Mouse (Mus musculus) right cerebral cortex, postnatal 10 days (tissue): ENCODE measurements around the gene Nup188.

Experiments
- DNase-seq, 2 experiments: peaks; one replicate each; pipeline ENCODE4 v3.0.0; 2021; ENCODE audit warnings: low spot score in 2 of 2

The Nup188 gene

DNA sequence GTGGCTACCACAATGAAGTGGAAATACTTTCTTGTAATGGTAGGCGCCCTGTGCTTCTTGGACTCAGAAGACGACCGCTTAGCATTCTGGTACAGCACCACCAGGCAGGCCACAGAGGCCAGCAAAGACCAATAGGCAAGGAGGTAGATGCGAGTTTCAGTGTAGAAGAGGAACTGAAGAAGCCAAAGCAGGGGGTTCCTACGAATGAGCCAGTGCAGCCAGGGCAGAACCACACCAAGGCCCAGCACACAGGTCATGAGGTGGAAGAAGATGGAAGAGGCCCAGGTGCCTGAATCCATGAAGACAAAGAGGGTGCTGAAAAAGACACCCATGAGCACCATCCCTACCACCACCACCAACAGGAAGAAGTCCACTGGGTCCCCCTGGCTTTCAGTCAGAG, 1.2 kb upstream of the Nup188 start:
- no peak for DNase-seq

DNA sequence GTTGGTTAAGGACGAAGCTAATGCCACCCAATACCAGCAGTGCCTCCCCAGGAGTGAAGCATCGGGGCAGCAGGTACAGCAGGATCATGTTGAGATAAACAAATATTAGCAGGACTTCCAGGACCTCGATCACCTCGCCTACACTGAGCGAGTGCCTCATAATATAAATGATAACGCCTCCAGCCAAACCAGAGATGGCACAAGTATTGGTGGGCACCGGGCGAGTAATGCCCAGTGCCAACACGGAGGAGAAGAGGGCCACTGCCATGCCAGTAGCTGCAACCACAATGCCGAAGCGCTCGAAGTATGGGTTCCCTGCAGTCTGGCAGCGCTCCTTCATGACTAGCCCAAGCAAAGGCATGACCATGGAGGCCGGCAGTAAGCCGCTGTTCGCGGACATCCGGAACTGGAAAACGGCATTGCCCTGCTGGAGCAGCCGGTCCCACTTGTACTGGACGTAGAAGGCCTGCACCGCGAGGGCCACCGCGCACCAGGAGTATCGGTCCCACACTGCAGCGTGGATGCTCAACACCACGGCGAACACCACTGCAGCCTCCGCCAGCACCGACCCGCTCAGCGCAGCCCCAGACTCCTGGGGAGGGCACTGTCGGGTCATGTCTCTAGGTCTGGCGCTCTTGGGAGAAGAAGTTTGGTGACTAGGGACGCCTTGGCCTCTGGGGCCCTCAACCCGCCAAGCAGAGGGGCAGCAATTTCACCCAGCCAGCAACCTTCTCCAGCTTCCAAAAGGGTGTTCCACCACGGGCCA, 598 bp upstream of the Nup188 start:
- DNase-seq, result peak; percentile 38 to 42

DNA sequence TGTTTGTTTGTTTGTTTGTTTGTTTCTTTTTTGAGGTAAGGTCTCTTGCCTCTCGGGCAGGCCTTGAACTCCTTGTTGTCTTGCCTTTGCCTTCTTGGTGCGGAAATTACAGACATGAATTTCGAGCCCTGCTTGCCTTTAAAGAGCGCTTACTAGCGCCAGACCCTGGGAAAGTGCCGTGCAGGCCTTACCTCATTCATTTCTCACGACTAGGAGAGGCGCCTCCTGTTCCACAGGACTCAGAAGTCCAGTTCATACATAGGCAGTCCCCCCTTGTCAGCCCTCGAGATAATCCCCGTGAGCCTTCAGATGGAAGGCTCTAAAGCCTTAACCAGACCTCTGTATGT, 803 bp downstream of the Nup188 start:
- no peak for DNase-seq

DNA sequence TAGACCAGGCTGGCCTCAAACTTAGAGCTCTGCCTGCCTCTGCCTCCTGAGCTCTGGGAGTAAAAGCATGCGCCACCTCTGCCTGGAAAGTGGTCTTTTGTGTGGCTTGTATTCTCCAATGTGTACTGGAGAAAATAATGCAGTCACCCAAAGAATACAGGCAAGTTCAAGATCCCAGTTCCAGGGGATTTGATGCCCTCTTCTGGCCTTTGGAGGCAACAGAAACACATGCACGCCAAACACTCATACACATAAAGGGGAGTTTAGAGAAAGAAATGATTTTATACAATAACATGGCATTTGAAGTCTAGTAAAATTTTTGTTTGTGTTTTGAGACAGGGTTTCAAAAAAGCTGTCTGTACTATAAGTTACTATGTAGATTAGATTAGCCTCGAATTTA, 13.3 kb downstream of the Nup188 start:
- DNase-seq, result no peak

DNA sequence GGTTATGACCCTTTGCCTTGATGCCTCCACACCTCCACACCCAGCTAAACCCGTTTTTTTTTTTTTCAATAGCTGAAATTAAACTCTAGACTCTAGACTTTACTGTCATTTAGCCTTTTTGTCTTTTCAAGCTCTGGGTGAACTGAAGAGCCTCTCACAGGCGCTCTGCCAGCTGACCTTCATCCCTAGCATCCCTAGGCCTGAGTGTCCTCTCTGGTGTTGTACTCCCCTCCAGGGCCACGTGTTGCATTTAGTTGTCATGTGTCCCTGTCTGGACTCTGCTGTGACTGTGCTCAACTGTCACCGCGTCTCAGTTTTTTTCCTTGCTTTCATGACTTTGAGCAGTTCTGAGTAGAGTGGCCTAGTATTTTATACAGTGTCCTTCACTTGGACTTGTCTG, 13.8 kb downstream of the Nup188 start:
- DNase-seq, result no peak

DNA sequence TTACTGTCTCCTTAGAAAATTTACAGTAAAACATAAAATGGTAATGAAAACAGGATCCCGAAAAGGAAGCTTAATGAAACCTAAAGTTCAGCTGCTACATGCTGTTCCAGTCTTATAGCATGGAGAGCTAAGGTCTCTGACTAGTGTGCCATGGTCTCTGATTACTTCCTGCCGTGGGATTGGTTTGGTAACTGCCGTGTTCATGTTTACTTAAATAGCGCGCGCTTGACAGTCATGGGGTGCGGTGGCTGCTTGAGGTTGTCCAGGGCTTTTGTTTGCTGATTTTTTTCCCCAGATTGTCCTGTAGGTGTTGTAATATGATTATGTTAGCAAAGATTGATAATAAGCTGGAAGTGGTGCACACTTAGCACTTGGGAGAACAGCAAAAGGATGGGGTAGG, 19.9 kb downstream of the Nup188 start:
- no peak for DNase-seq

DNA sequence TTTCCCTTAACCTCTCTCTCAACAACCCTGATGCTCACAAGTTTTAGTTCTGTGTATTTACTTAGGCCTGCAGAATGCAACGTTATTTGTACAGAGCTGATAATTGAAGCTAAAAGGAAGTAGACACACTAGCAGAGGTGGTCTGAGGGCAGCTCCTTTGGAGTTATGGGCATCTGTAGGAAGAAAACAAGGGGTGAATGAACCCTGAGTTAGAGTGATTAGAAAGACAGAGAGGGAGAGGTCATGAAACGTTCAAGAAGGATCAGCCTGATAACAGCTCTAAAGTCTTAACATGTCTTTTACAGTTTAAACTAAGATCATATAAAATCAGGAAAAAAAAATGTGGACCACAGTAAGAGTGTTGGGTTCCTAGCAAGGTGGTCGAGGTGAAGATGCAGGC, 23.2 kb downstream of the Nup188 start:
- DNase-seq, result no peak

DNA sequence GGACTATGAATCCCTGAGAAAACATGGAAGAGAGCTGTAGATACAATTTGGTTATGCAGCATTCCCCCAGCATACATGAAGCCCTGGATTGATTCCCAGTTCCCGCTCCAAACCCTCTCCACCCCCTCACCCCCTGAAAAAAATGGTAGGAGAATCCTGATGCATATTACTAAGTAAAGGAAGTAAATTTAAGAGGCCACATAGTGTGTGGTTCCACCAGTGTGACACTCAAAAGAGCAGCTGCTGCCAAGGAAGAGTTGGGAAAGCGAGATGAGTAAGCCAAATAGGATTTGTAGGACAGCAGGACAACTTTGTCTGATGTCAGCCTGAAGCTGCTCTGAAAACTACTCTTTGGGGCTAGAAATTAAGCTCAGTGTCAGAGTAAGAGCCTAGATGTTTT, 25.3 kb downstream of the Nup188 start:
- no peak for DNase-seq

DNA sequence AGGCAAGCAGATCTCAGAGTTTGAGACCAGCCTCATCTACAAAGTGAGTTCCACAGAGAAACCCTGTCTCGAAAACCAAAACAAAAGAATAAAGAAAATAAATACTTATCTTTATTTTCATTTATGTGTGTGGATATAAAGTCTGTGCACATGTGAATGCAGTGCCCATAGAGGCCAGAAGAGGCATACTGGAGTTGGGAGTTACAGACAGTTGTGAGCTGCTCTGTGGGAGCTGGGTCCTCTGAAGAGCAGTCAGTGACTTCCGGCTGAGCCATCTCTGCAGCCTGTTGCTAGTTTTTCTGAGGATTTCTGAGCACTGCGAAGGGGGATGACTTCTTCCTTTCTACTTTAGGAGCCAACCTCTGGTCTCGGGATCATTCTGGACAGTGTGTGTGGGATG, 29.9 kb downstream of the Nup188 start:
- DNase-seq, result no peak

DNA sequence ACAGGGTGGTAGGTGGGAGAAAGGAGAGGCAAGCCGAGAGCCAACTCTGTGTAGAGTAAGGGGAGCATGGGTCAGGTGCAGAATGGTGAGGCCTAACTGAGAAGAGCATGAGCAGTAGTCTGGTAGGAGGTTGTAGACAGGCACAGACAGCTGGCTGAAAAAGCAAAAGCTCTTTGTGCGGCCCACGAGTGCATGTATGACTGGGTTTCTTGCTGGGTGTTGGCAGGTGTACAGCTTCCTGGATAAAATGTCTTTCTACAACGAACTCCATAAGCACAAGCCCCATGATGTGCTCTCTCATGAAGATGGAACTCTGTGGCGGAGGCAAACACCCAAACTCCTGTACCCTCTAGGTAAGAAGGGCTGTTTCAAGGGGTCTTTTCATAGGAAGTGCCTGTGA, 30.8 kb downstream of the Nup188 start:
- no peak for DNase-seq

DNA sequence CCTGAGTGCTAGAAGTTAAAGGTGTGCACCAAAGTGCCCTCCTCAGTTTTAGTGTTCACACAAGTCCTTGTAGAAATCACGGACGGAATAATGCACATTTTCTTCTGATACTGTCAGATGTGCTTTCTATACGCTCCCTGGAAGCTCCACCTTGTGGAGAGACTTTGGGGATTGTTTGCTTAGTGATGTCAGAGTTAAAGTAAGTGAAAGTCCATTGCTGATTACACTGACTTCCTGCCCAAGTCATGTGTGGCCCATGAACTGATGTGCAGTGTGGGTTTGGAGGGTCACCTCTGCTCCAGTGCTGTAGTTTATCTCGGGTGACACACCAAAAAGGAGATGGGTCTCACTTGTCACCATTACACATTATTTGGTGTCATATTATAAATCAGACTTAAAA, 33.1 kb downstream of the Nup188 start:
- no peak for DNase-seq

DNA sequence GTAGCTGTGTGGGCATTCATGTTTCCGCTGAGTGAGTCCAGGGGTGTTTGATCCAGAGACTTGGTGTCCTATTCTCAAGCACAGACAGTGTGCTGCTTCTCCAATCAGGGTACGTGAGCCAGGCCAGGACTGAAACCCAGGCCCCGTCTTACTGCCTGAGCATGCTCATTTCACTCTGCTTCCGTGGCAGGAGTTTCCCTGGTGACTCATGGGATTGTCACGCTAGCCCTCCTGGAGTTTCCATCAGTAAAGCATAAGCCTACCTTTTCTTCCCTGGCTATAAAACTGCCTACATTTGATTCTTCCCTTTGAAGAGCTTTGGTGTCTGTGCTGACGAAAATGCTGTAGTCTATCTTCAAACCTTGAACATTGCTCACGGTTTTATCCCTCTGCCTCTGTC, 36.9 kb downstream of the Nup188 start:
- no peak for DNase-seq

DNA sequence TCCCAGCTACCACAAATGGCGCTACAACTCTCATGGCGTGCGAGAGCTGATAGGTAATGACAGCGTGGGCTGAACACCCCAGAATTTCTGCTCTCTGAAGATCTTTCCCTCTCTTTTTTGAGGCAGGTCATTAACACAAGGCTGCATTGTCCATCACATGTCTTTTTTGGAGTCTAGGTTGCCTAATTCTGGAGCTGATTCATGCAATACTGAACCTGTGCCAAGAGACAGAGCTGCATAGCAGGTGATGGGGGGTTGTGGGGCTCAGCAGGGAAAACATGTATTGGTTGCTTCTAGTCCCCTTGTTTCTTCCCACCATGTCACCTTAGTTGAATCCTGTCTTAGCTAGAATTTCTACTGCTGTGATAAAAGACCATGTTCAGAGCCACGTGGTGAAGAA, 39.1 kb downstream of the Nup188 start:
- DNase-seq, result no peak

DNA sequence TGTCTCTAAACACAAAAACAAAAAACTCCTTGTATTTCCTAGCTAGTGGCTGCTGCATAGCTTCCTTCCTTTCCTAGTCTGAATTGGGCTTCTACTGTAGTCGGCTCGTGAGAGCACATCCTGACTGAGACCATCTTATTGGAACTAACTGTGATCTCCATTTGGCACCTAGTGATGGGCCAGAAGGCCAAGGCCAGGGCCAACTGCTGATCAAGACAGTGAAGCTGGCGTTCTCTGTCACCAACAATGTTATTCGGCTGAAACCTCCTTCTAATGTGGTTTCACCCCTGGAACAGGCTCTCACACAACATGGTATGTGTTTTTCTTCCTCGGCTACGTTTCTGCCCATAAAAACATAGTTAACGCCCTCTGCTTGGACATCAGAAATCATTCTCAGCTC, 41.1 kb downstream of the Nup188 start:
- DNase-seq, result no peak

DNA sequence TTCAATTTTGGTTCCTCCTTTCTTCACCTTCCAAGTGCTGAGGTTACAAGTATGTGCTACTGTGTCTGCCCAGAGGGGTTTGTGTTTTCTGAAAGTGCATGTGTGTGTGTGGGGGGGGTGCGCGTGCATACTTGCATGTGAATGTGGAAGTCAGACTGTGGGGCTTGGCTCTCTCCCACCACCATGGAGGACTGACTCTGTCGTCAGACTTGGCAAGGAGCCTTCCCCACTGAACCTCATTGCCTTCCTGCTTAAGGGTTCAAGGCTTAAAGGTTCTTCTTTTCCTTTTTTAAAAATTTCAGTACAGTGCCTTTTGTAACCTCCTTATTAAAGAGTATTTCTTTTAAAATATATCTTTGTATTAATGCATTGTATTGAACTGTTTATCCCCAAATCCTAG, 42.6 kb downstream of the Nup188 start:
- DNase-seq, result no peak

DNA sequence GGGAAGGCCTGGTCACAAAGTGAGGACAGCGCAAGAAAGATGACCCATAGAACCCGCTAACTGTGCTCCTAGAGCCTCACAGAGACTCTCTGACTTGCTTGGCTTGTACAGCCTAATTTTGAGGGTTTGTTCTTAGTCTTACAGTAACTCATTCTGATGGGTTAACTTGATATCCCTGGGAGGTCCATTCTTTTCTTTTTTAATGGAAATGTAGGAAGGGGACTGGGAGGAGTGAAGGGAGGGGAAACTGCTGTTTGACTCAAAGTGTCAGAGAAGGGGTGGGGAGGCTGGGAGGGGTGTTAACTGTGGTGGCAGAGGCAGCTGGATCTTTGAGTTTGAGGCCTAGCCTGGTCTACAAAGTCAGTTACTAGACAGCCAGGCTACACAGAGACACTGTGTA, 49.1 kb downstream of the Nup188 start:
- DNase-seq, result no peak

DNA sequence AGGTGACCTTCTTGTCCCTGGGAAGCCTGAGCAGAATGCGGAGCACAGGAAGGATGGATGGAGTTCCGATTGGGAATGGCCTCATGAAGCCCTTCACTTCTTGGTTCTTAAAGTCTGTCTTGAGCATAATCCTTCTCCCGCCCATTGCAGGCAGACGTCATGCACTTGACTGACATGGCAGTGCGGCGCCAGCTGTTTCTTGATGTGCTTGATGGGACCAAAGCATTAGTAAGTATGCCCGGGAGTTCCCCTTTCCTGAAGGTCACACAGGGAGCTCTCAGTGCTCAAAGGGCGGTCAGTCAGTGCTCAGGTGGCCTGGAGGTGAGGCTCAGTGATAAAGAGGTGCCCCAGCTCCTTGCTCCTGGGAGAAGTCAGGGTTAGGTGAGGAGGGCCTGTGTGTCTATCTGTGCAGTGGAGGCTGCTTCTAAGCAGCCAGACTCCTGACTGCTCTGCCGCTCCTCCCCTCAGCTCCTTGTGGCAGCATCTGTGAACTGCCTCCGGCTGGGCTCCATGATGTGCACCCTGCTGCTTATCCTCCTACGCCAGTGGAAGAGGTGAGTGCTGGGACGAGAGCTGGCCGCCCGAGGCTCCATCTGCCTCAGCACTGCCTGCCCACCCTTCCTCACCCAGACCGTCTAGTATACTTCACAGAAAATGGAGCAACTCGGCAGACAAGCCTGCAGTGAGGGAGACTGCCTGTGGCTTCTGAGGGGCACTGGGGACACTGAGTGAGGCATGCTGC, 50.1 kb downstream of the Nup188 start:
- DNase-seq, result peak in 1 of 2 experiments; percentile 18

DNA sequence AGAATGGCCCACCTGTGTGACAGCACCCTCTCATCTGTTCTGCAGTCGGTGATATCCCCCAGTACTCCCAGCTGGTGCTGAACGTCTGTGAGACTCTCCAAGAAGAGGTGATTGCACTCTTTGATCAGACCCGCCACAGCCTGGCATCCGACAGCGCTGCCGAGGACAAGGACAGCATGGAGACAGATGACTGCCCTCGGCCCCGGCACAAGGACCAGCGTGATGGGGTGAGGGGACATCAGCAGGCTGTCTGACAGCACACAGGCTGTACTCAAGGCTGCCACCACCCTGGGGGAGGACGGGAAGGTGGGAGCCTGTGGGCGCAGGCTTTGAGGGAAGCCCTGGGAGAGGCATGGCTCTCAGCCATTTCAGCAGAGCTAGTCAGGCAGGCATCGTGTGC, 51.0 kb downstream of the Nup188 start:
- no peak for DNase-seq

DNA sequence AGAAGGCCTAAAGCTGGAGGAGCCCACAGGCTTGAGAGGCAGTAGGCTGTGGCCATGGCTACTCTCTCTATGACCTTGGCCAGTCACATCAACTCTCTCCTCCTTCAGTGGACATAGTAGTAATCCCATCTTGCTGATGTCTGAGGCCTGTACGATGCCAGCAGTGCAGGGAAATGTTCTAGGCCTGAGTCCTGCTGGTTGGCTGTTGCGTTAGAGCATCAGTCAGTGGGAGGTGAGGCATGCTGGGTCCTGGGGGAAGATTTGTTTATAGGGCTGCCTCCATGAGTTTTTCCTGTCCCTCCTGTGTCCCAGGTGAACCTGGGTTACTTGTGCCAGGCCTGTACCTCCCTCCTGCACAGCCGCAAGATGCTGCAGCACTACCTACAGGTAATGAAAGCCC, 55.9 kb downstream of the Nup188 start:
- peak in 1 of 2 experiments; percentile 25 for DNase-seq

DNA sequence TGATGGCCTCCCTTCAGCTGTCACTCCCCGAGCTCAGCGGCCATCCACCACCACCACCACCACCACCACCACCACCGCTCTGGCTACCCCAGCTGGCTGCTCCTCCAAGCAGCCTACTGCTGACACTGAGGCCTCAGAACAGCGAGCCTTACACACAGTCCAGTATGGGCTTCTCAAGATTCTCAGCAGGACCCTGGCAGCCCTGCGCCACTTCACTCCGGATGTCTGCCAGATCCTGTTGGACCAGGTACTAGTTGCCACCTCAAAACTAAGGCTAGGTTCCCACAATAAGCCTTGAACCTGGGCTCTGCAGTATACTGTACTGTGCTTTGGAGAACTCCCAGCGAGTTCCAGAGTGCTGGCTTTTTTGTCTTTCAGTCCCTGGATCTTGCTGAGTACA, 56.3 kb downstream of the Nup188 start:
- DNase-seq, result peak in 1 of 2 experiments; percentile 32

DNA sequence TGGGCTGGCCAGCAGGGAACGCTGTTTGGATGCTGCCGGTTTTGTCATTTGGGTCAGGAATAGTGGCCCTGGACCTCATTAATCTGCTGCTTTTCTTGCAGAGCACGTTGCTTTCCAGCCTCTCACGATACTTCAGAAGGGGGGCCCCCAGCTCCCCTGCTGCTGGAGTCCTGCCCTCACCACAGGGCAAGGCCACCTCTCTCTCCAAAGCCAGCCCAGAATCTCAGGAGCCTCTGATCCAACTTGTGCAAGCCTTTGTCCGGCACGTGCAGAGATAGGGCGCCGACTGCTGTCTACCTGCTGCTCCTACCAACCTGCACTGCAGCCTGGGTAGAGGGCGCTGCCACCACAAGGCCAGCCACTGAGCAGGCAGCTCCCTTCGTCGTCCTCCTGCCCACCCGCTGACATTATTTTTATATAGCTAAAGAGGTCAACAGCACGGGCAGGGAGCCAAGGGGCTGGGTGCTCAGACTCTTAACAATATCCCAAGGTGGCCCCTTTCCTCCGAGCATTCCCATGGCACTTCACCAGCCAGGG, 57.5 kb downstream of the Nup188 start:
- DNase-seq, result peak; percentile 52 to 60

DNA sequence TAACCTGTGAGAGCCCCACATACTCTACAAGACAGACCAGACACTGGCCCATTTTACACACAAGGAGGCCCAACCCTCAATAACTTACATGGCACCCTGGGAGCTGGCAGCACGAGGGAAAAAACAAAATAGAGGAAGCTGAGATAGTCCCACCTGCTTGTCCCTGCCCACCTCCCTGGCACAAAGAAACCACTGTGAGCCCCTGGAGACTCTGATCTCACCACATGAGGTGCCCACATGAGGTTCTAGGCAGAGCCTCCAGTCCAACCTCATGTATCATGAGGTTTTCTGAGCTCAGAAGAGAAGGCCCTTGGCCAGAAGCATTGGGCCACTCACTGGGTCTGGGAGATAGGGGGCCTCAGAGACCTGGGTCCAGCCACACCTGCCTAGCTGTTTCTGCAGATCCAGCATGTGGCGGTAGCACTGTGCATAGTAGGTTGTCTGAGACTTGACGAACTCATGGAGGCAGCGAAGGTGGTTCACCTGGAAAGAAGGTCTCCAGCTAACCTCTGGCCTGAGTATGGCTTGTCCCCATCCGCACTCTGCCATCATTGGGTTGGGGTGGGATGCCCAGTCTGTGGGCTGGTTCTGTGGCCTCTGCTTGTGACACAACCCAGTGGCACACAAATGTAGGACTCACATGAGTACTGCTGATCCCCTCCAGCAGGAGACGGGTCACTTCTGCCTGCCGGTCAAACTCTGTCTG, 59.9 kb downstream of the Nup188 start:
- peak in 1 of 2 experiments; percentile 26 for DNase-seq

DNA sequence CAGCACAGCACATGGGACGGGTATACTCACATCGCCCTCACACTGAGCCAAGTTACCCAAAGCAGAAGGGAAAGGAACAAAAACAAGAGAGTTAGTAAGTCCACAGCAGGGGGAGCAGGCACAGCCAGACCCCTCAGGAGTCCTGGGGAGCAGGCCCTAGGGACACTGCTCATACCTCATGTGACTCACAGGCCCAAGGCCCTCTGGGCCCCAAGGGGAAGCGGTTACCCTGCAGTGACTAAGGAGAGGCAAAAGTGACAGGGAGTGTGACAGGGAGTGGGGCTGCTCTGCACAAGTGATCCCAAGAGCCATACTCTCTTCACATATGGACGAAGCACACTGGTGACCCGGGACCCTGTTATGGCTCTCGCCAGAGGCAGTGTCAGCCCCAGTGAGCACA, 63.0 kb downstream of the Nup188 start:
- DNase-seq, result peak; percentile 18 to 21
